Mouse (Mus musculus) urinary bladder, adult 18-20 months (tissue): Measurements from ENCODE around the gene Gm35549.
A peak's percentile ranks its signal among the peaks of the same experiment; 100 is the strongest.
"Not testable (repeated sequence)": the region's sequence is repeated elsewhere in the genome, so short reads cannot be mapped to it uniquely, and the experiment has no call there.

Experiments
- DNase-seq, 2 experiments: peaks; one replicate each; pipeline ENCODE4 v3.0.0; 2022; ENCODE audit warnings: low spot score in 2 of 2, mixed read lengths in 2 of 2

The Gm35549 gene

GRCm38 (mm10) chr9:122843760-122844159, at the start of gene Gm35549:
Gm35549 (minus strand) TSS chr9:122844035.
- no peak for DNase-seq

DNA sequence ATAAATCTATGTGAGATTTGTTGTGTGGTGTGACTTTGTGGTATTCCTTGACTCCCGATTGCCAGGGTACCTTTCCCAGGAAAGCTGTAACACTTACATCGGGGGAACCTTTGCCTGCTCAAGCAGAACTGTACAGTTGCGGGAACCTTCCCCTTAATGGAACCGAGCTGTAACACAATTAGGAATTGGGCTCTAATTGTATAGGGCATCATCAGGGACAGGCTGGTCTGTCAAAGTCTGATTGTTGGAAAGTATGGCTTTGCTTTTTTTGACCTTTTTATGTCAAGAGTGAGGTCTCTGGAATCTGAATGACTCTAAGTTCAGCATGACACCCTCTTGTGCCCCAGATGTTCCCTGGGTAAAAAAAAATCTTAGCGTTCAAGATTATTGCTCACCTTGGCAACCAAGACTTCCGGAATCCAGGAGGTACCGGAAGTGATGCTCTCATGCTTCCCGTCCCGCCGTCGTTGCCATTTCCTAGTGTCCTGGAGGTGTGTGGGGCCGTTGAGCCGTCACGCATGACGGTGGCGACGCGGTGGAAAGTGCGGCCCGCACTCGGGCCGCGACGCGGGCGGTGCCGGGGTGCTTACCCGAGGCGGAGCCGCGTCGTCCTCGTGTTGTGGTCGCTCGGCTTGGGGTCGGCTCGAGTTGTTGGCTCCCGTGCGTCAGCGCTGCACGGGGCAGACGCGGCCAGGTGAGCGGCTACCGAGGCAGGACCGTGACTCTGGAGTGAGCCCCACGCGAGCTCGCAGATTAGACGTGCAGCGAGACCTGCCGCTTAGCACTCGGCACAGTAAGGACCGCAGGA, 42.7 kb upstream of the Gm35549 start:
- DNase-seq, result peak; percentile 58 to 64

DNA sequence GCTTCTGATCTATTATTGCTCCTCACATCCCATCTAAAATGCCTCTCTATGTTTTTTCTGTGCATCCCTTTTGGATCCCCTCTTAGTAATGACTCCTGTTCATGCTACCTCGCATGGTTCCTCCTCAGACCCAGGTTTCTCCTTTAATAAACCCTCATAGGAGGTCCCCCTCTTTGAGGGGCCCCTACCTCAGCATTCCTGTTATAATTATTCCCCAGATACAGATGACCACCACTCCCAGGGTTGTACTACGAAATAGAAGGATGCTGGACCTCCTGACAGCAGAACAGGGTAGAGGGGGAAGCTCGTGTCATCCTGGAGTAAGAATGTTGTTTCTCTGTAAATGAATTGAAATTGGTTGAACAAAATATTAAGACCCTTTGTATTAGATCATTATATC, 41.5 kb upstream of the Gm35549 start, which contains the start of gene Zkscan7:
Zkscan7 (plus strand) TSS at position 301 of the 400 bp plus-strand sequence.
- no peak for DNase-seq

- DNase-seq, result no peak
Observed at GRCm38 (mm10) chr9:122875145-122875544, 31.3 kb upstream of the Gm35549 start.

GRCm38 (mm10) chr9:122874653-122875052, 30.8 kb upstream of the Gm35549 start:
- no peak for DNase-seq

- DNase-seq, result no peak
Observed at GRCm38 (mm10) chr9:122872595-122872994, 28.8 kb upstream of the Gm35549 start.

- DNase-seq, result no peak
Observed at GRCm38 (mm10) chr9:122866192-122866591, 22.4 kb upstream of the Gm35549 start.

GRCm38 (mm10) chr9:122865697-122866166, 21.9 kb upstream of the Gm35549 start, which contains the start of gene Zfp445:
Zfp445 (minus strand) TSS chr9:122866006.
- peak; percentile 68 to 71 for DNase-seq

- DNase-seq, result no peak
Observed at GRCm38 (mm10) chr9:122864848-122865247, 21.0 kb upstream of the Gm35549 start.

- DNase-seq, result no peak
Observed at GRCm38 (mm10) chr9:122863731-122864130, 19.9 kb upstream of the Gm35549 start.

GRCm38 (mm10) chr9:122860752-122861151, 16.9 kb upstream of the Gm35549 start:
- DNase-seq, result no peak

GRCm38 (mm10) chr9:122856716-122857115, 12.9 kb upstream of the Gm35549 start:
- DNase-seq, result no peak

- no peak for DNase-seq
Observed at GRCm38 (mm10) chr9:122855617-122856016, 11.8 kb upstream of the Gm35549 start.

- not testable (repeated sequence) for DNase-seq
Observed at GRCm38 (mm10) chr9:122855141-122855540, 11.3 kb upstream of the Gm35549 start.

DNA sequence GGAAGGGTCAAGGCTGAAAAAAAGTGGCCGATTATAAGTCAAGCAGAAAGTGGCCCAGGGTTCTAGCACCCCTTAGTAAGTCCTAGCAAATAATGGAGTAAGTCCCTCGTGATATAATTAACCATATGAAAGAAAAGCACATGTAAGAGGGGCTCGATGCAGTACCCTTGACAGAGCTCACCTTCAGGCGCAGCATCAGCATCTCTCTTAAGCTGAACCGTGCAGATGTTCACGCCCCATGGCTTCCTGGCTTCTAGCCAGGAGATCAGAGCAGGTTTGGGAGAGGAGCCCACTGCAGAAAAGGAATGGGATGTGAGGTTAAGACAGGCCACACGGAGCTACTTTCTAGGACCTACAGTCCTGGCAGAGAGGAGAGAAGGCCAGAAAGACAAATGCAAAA, 10.7 kb upstream of the Gm35549 start:
- no peak for DNase-seq

DNA sequence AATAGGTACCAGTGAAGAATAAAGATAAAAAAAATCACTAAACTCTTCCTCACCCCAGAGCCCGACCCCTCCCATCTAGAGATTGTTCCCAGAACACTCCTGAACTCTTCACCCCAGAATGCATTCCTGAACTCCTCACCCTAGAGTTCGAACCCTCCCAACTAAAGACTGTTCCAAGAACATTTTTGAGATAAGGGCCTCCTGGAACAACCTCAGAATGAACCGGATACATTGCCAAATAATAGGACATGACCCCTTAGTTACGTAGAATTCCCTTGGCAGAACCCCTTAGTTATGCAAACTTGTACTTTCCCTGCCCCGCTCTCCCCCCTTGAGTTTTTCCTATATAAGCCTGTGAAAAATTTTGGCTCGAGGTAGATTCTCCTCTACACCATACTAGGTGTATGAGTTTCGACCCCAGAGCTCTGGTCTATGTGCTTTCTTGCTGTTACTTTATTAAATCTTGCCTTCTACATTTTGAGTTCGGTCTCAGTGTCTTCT, 4.0 kb upstream of the Gm35549 start:
- DNase-seq, result not testable (repeated sequence)

GRCm38 (mm10) chr9:122846156-122846555, 2.3 kb upstream of the Gm35549 start:
- DNase-seq, result no peak

DNA sequence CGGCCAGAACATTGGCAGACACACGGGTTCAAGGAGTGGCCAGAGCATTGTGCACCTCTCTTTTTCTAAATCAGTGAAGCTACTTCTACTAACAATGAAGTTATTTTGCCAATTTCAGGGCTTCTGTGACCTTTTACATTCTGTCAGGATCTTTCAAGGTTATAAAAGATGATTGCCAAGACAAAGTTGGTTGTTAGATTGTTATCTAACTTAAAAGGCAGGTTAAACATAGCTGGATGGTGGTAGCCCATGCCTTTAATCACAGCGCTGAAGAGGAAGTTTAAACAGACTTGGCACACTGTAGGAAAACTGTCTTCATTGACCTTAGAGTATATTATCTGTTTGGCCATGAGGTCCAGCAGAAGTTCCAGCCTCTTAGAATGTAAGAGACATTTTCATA, 1.8 kb upstream of the Gm35549 start:
- DNase-seq, result no peak

DNA sequence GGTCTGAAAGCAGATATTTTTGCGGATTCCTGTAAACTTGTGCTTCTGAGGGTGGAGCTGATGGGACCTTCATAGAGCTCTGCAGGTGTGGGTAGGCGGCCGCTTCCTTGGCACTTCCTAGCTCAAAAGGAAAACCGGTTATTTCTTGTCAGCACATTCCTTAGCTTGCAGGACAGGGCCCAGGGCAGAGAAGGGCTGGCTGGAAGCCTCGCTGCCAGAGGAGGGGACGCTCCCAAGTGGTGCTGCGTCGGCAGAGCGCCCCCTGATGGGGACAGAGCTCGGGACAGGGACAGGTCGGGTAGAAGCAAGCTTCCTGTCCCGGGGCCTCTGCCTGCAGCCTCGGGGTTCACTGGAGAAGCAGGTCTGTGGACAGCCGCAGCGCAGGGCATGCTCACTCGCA, 6.2 kb downstream of the Gm35549 start:
- peak; percentile 31 to 36 for DNase-seq

- no peak for DNase-seq
Observed at GRCm38 (mm10) chr9:122837216-122837615, 6.6 kb downstream of the Gm35549 start.

GRCm38 (mm10) chr9:122836790-122837189, 7.0 kb downstream of the Gm35549 start:
- no peak for DNase-seq

GRCm38 (mm10) chr9:122836126-122836525, 7.7 kb downstream of the Gm35549 start:
- DNase-seq, result no peak

GRCm38 (mm10) chr9:122829826-122830380, 13.9 kb downstream of the Gm35549 start:
- no peak for DNase-seq
